Mouse (Mus musculus) heart, embryonic 10.5 days (tissue): ENCODE data around the gene Syne4. TPM values are rescaled to one million over a fixed set of nuclear protein-coding genes. Genes with fewer than 3 reads are reported as not detected.

Source experiments
- polyA plus RNA-seq: library from polyadenylated mRNA; unstranded; fragments of >200 nt; fragmentation: Nextera tagmentation; extraction: Ambion mirVana; gene quantifications from 2 replicates; pipeline ENCODE4 v1.2.1, GENCODE M21; 2016

The Syne4 gene
- polyA plus RNA-seq, 1 experiment from 2014 or later = 43.1 TPM

Other genes starting within 250 kb of the Syne4 start
- 4.5 and 5.2 TPM in 2 replicates for gene Zfp82, start 241.9 kb upstream of the Syne4 start, polyA plus RNA-seq
- gene Gm26920, start 224.4 kb upstream of the Syne4 start, polyA plus RNA-seq = 0.34 and 1.0 TPM in 2 replicates
- gene Zfp566, start 224.3 kb upstream of the Syne4 start, polyA plus RNA-seq = 7.0 and 10.7 TPM in 2 replicates
- gene Zfp260, start 220.0 kb upstream of the Syne4 start, polyA plus RNA-seq = 79.8 and 91.7 TPM in 2 replicates
- 9.5 and 10.8 TPM in 2 replicates for gene Zfp382, start 192.9 kb upstream of the Syne4 start, polyA plus RNA-seq
- gene Zfp146, start 145.1 kb upstream of the Syne4 start, polyA plus RNA-seq = 8.6 and 9.5 TPM in 2 replicates
- gene Cox7a1, start 130.7 kb upstream of the Syne4 start, polyA plus RNA-seq = 163 and 277 TPM in 2 replicates
- gene Capns1, start 116.0 kb upstream of the Syne4 start, polyA plus RNA-seq = 76.6 and 84.1 TPM in 2 replicates
- gene Polr2i, start 82.9 kb upstream of the Syne4 start, polyA plus RNA-seq = 122 and 127 TPM in 2 replicates
- 212 and 246 TPM in 2 replicates for gene Tbcb, start 82.5 kb upstream of the Syne4 start, polyA plus RNA-seq
- not detected in 2 replicates for gene Ovol3, start 79.1 kb upstream of the Syne4 start, polyA plus RNA-seq
- 0.29 and 0.43 TPM in 2 replicates for gene Thap8, start 34.7 kb upstream of the Syne4 start, polyA plus RNA-seq
- gene Wdr62, start 34.4 kb upstream of the Syne4 start, polyA plus RNA-seq = 11.4 and 13.9 TPM in 2 replicates
- gene Clip3, start 23.1 kb upstream of the Syne4 start, polyA plus RNA-seq = 10.4 and 18.4 TPM in 2 replicates
- gene Alkbh6, start 6.1 kb upstream of the Syne4 start, polyA plus RNA-seq = 68.2 and 71.8 TPM in 2 replicates
- gene E130208F15Rik, start 6.9 kb downstream of the Syne4 start, polyA plus RNA-seq = 2.5 and 3.2 TPM in 2 replicates
- gene Sdhaf1, start 9.1 kb downstream of the Syne4 start, polyA plus RNA-seq = 15.1 and 16.4 TPM in 2 replicates
- 1.3 and 2.0 TPM in 2 replicates for gene Lrfn3, start 48.0 kb downstream of the Syne4 start, polyA plus RNA-seq
- 2.2 and 9.0 TPM in 2 replicates for gene Tyrobp, start 99.0 kb downstream of the Syne4 start, polyA plus RNA-seq
- gene Hcst, start 105.0 kb downstream of the Syne4 start, polyA plus RNA-seq = 0.35 TPM in 1 of 2 replicates, not detected in the other
- gene Nfkbid, start 106.9 kb downstream of the Syne4 start, polyA plus RNA-seq = 1.5 and 1.6 TPM in 2 replicates
- gene Aplp1, start 130.7 kb downstream of the Syne4 start, polyA plus RNA-seq = 44.3 and 50.4 TPM in 2 replicates
- 3.3 and 5.2 TPM in 2 replicates for gene Kirrel2, start 142.9 kb downstream of the Syne4 start, polyA plus RNA-seq
- gene Nphs1, start 143.5 kb downstream of the Syne4 start, polyA plus RNA-seq = 0.55 and 0.79 TPM in 2 replicates
- 0.30 and 3.0 TPM in 2 replicates for gene Prodh2, start 178.8 kb downstream of the Syne4 start, polyA plus RNA-seq
- gene Arhgap33, start 220.3 kb downstream of the Syne4 start, polyA plus RNA-seq = 8.5 and 9.0 TPM in 2 replicates
- gene Hspb6, start 237.4 kb downstream of the Syne4 start, polyA plus RNA-seq = 4.2 and 8.3 TPM in 2 replicates
- 8.8 and 13.0 TPM in 2 replicates for gene Proser3, start 237.5 kb downstream of the Syne4 start, polyA plus RNA-seq
- gene Lin37, start 245.0 kb downstream of the Syne4 start, polyA plus RNA-seq = 31.5 and 35.6 TPM in 2 replicates
- 87.8 and 90.4 TPM in 2 replicates for gene U2af1l4, start 248.5 kb downstream of the Syne4 start, polyA plus RNA-seq
- gene Gm49396, start 248.5 kb downstream of the Syne4 start, polyA plus RNA-seq = 9.9 and 12.3 TPM in 2 replicates
- gene Psenen, start 248.8 kb downstream of the Syne4 start, polyA plus RNA-seq = 112 and 124 TPM in 2 replicates